Mouse (Mus musculus): ENCODE measurements at regions not wholly inside any gene's neighbourhood (a gene's known extent, or its start where the extent isn't known, plus 50 kb on each side); places are given as distances from the start of the nearest gene placed in this dataset.

- DNase-seq (ENCODE audit: low spot score) (no peak), ATAC-seq (replicated peaks; ENCODE audit: low FRiP score, low TSS enrichment, low read depth) (no peak)
- Histone ChIP-seq H3K4me3 (ENCODE audit: low read depth, low read length) (no peak overlapping the region), H3K27me3 (replicated peaks; ENCODE audit: control insufficient read depth, insufficient read depth, low read length) (no peaks in the 10 kb centered on the region), H3K27ac (ENCODE audit: low read depth) (no peak overlapping the region), H3K36me3 (ENCODE audit: control insufficient read depth, insufficient read depth, low read length) (no peaks in the 10 kb centered on the region), H3K4me1 (replicated peaks; ENCODE audit: control insufficient read depth, insufficient read depth, low read length) (no peaks in the 10 kb centered on the region; the same call in 1 of the 2 replicates), H3K9ac (ENCODE audit: low read length) (no peak overlapping the region), H3K9me3 (ENCODE audit: control insufficient read depth, low read length) (no peaks in the 10 kb centered on the region), H3K4me2 (ENCODE audit: low read length) (no peak overlapping the region)
- WGBS: 67% methylated on average over 4 of the region's 4 CpGs
Observed at GRCm38 (mm10) chr12:99635361-99635760, 72.0 kb upstream of the Foxn3 start.

GRCm38 (mm10) chr12:99634726-99635125 lies 71.3 kb upstream of the Foxn3 start:
- 97% methylated on average over 4 of the region's 4 CpGs for WGBS

GRCm38 (mm10) chr12:99633678-99634077 lies 70.3 kb upstream of the Foxn3 start:
- Histone ChIP-seq H3K4me3 (ENCODE audit: low read depth, low read length) (no peak overlapping the region), H3K27me3 (replicated peaks; ENCODE audit: control insufficient read depth, insufficient read depth, low read length) (no peaks in the 10 kb centered on the region), H3K4me2 (ENCODE audit: low read length) (no peak overlapping the region), H3K27ac (ENCODE audit: low read depth) (no peak overlapping the region), H3K9ac (ENCODE audit: low read length) (no peak overlapping the region), H3K4me1 (replicated peaks; ENCODE audit: control insufficient read depth, insufficient read depth, low read length) (no peaks in the 10 kb centered on the region), H3K9me3 (ENCODE audit: control insufficient read depth, low read length) (no peaks in the 10 kb centered on the region), H3K36me3 (ENCODE audit: control insufficient read depth, insufficient read depth, low read length) (no peaks in the 10 kb centered on the region)
- DNase-seq (ENCODE audit: low spot score): no peak
- 90% methylated on average over 10 of the region's 10 CpGs for WGBS
- ATAC-seq (replicated peaks; ENCODE audit: low FRiP score, low TSS enrichment, low read depth): no peak

More at GRCm38 (mm10) chr12:99634726-99635125, 71.3 kb upstream of the Foxn3 start:
- no peaks in the 10 kb centered on the region for H3K27me3 ChIP-seq (replicated peaks; ENCODE audit: control insufficient read depth, insufficient read depth, low read length)
- ATAC-seq (replicated peaks; ENCODE audit: low FRiP score, low TSS enrichment, low read depth): no peak
- H3K9me3 ChIP-seq (ENCODE audit: control insufficient read depth, low read length): no peaks in the 10 kb centered on the region
- H3K9ac ChIP-seq (ENCODE audit: low read length): no peak overlapping the region
- H3K4me1 ChIP-seq (replicated peaks; ENCODE audit: control insufficient read depth, insufficient read depth, low read length): no peaks in the 10 kb centered on the region
- H3K27ac ChIP-seq (ENCODE audit: low read depth): no peak overlapping the region
- DNase-seq (ENCODE audit: low spot score): no peak
- no peak overlapping the region for H3K4me2 ChIP-seq (ENCODE audit: low read length)
- no peaks in the 10 kb centered on the region for H3K36me3 ChIP-seq (ENCODE audit: control insufficient read depth, insufficient read depth, low read length)
- no peak overlapping the region for H3K4me3 ChIP-seq (ENCODE audit: low read depth, low read length)

- no peak overlapping the region for H3K4me3 ChIP-seq (ENCODE audit: low read depth, low read length)
- H3K9ac ChIP-seq (ENCODE audit: low read length): no peak overlapping the region
- no peaks in the 10 kb centered on the region for H3K36me3 ChIP-seq (ENCODE audit: control insufficient read depth, insufficient read depth, low read length)
- ATAC-seq (replicated peaks; ENCODE audit: low FRiP score, low TSS enrichment, low read depth) (no peak), DNase-seq (ENCODE audit: low spot score) (no peak)
- no peaks in the 10 kb centered on the region for H3K9me3 ChIP-seq (ENCODE audit: control insufficient read depth, low read length)
- H3K27ac ChIP-seq (ENCODE audit: low read depth): no peak overlapping the region
- H3K4me1 ChIP-seq (replicated peaks; ENCODE audit: control insufficient read depth, insufficient read depth, low read length): no peaks in the 10 kb centered on the region
- 89% methylated on average over 6 of the region's 6 CpGs for WGBS
- H3K27me3 ChIP-seq (replicated peaks; ENCODE audit: control insufficient read depth, insufficient read depth, low read length): no peaks in the 10 kb centered on the region
- no peak overlapping the region for H3K4me2 ChIP-seq (ENCODE audit: low read length)
Observed at GRCm38 (mm10) chr12:99632988-99633387, 69.6 kb upstream of the Foxn3 start.

- ATAC-seq (replicated peaks; ENCODE audit: low FRiP score, low TSS enrichment, low read depth) (no peak), DNase-seq (ENCODE audit: low spot score) (no peak)
- no peak overlapping the region for H3K4me2 ChIP-seq (ENCODE audit: low read length)
- no peak overlapping the region for H3K4me3 ChIP-seq (ENCODE audit: low read depth, low read length)
- H3K36me3 ChIP-seq (ENCODE audit: control insufficient read depth, insufficient read depth, low read length): no peaks in the 10 kb centered on the region
- H3K27me3 ChIP-seq (replicated peaks; ENCODE audit: control insufficient read depth, insufficient read depth, low read length): peaks cover 6% of the 10 kb centered on the region; the same call in 1 of the 2 replicates
- 93% methylated on average over 4 of the region's 4 CpGs for WGBS
- H3K9ac ChIP-seq (ENCODE audit: low read length): no peak overlapping the region
- H3K27ac ChIP-seq (ENCODE audit: low read depth): no peak overlapping the region
- H3K4me1 ChIP-seq (replicated peaks; ENCODE audit: control insufficient read depth, insufficient read depth, low read length): no peaks in the 10 kb centered on the region
- no peaks in the 10 kb centered on the region for H3K9me3 ChIP-seq (ENCODE audit: control insufficient read depth, low read length)
Observed at GRCm38 (mm10) chr12:99629606-99630005, 66.2 kb upstream of the Foxn3 start.

- peaks cover 6% of the 10 kb centered on the region; the same call in 1 of the 2 replicates for H3K27me3 ChIP-seq (replicated peaks; ENCODE audit: control insufficient read depth, insufficient read depth, low read length)
- no peak overlapping the region for H3K9ac ChIP-seq (ENCODE audit: low read length)
- peak overlapping the region; percentile 54; the same call in 1 of the 2 replicates for H3K4me3 ChIP-seq (ENCODE audit: low read depth, low read length)
- no peak overlapping the region for H3K27ac ChIP-seq (ENCODE audit: low read depth)
- no peaks in the 10 kb centered on the region for H3K9me3 ChIP-seq (ENCODE audit: control insufficient read depth, low read length)
- H3K4me2 ChIP-seq (ENCODE audit: low read length): peak overlapping the region; percentile 67
- no peaks in the 10 kb centered on the region for H3K36me3 ChIP-seq (ENCODE audit: control insufficient read depth, insufficient read depth, low read length)
- DNase-seq (ENCODE audit: low spot score) (no peak), ATAC-seq (replicated peaks; ENCODE audit: low FRiP score, low TSS enrichment, low read depth) (no peak)
- no peaks in the 10 kb centered on the region for H3K4me1 ChIP-seq (replicated peaks; ENCODE audit: control insufficient read depth, insufficient read depth, low read length)
- WGBS: 67% methylated on average over 3 of the region's 3 CpGs
Observed at GRCm38 (mm10) chr12:99628421-99628820, 65.0 kb upstream of the Foxn3 start.

GRCm38 (mm10) chr12:99627898-99628231 lies 64.5 kb upstream of the Foxn3 start:
- Histone ChIP-seq H3K9ac (ENCODE audit: low read length) (peak overlapping the region; percentile 45), H3K9me3 (ENCODE audit: control insufficient read depth, low read length) (no peaks in the 10 kb centered on the region), H3K4me3 (ENCODE audit: low read depth, low read length) (peak overlapping the region; percentile 54), H3K36me3 (ENCODE audit: control insufficient read depth, insufficient read depth, low read length) (no peaks in the 10 kb centered on the region), H3K4me1 (replicated peaks; ENCODE audit: control insufficient read depth, insufficient read depth, low read length) (no peaks in the 10 kb centered on the region), H3K27me3 (replicated peaks; ENCODE audit: control insufficient read depth, insufficient read depth, low read length) (peaks cover 6% of the 10 kb centered on the region; the same call in 1 of the 2 replicates), H3K27ac (ENCODE audit: low read depth) (no peak overlapping the region), H3K4me2 (ENCODE audit: low read length) (peak overlapping the region; percentile 67)
- peak; percentile 89 for DNase-seq (ENCODE audit: low spot score)
- WGBS: 0% methylated on average over 29 of the region's 30 CpGs
- ATAC-seq (replicated peaks; ENCODE audit: low FRiP score, low TSS enrichment, low read depth): peak; percentile 95

- Histone ChIP-seq H3K27ac (ENCODE audit: low read depth) (no peak overlapping the region), H3K9ac (ENCODE audit: low read length) (peak overlapping the region; percentile 45), H3K36me3 (ENCODE audit: control insufficient read depth, insufficient read depth, low read length) (no peaks in the 10 kb centered on the region), H3K4me3 (ENCODE audit: low read depth, low read length) (peak overlapping the region; percentile 54), H3K4me2 (ENCODE audit: low read length) (peak overlapping the region; percentile 67), H3K9me3 (ENCODE audit: control insufficient read depth, low read length) (no peaks in the 10 kb centered on the region), H3K4me1 (replicated peaks; ENCODE audit: control insufficient read depth, insufficient read depth, low read length) (no peaks in the 10 kb centered on the region), H3K27me3 (replicated peaks; ENCODE audit: control insufficient read depth, insufficient read depth, low read length) (peaks cover 6% of the 10 kb centered on the region; the same call in 1 of the 2 replicates)
- DNase-seq (ENCODE audit: low spot score) (peak; percentile 59), ATAC-seq (replicated peaks; ENCODE audit: low FRiP score, low TSS enrichment, low read depth) (no peak)
- WGBS: 2% methylated on average over 40 of the region's 40 CpGs
Observed at GRCm38 (mm10) chr12:99627201-99627897, 64.0 kb upstream of the Foxn3 start.

- DNase-seq (ENCODE audit: low spot score) (no peak), ATAC-seq (replicated peaks; ENCODE audit: low FRiP score, low TSS enrichment, low read depth) (no peak)
- Histone ChIP-seq H3K4me3 (ENCODE audit: low read depth, low read length) (no peak overlapping the region), H3K4me1 (replicated peaks; ENCODE audit: control insufficient read depth, insufficient read depth, low read length) (no peaks in the 10 kb centered on the region), H3K4me2 (ENCODE audit: low read length) (no peak overlapping the region), H3K27me3 (replicated peaks; ENCODE audit: control insufficient read depth, insufficient read depth, low read length) (peaks cover 6% of the 10 kb centered on the region; the same call in 1 of the 2 replicates), H3K36me3 (ENCODE audit: control insufficient read depth, insufficient read depth, low read length) (no peaks in the 10 kb centered on the region), H3K9me3 (ENCODE audit: control insufficient read depth, low read length) (no peaks in the 10 kb centered on the region), H3K27ac (ENCODE audit: low read depth) (no peak overlapping the region), H3K9ac (ENCODE audit: low read length) (no peak overlapping the region)
- 87% methylated on average over 4 of the region's 4 CpGs for WGBS
Observed at GRCm38 (mm10) chr12:99626147-99626546, 62.8 kb upstream of the Foxn3 start.

Measured in intestine, embryonic 14.5 days (tissue).